Mouse (Mus musculus) cerebellum, postnatal 25 days (tissue): ENCODE measurements around the gene Bend7.

Experiments
- DNase-seq, 2 experiments: peaks; one replicate each; pipeline ENCODE4 v3.0.0; 2021; ENCODE audit warnings: mixed read lengths in 2 of 2

The Bend7 gene

DNA sequence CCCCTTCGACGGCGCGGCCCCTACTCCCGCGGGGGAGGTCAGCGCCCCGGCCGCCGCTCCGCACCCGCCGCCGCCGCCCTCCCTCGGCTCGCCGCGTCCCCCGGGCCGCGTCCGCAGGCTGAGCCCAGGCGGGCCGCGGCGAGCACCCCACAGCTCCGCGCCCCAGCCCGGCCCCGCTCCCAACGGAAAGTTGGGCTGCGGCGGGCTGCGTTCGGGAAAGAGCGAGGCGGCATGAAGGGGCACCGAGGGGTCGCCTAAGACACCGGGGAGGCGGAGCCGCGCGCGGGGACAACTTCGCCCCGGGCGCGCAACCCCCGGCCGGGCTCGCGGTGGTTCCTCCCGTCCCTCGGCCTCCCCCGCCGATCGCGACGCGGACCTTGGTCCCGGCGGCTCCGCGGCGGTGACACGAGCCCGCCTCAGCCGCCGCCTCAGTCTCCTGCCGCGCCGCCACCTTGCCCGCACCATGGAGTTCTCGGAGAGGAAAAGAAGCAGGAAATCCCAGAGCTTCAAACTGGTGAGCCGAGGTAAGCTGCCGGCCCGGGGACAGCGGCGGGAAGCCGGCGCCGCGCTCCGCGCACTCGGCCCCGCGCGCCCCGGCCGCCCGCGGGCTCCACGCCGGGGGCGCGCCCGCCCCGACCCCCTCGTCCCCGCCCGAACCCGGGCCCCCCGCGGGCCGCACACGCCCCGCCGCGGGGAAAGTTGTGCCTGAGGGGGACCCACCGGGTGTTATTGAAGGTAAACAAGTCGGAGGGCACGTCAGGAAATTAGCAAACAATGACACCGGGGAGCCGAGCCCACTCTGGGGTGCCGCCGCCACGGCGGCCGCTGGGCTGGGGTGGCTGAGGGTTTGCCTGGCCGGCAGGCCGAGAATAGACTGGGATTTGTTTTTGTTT, at the start of gene Bend7:
Gene Bend7, plus strand, starts transcription at position 63 of the 893 bp plus-strand sequence.
- peak; percentile 54 to 55 for DNase-seq

DNA sequence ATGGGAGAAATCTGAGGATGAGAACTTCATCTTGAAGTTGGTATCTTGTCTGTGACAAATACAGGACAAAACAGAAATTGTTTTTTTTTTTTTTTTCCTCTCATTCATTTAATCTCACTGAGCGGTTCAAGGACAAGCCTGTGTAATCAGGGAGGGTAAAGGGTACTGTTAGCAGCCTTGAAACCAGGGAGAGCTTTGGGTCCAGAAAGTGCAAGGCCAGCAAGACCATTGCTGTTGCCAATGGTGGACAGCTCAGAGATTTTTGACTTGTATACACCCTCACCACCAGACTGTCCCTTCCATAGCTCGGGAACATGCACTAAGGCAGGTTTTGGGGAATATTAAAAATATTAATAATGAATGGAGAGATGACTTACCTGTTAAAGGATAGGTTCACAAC, 49.0 kb upstream of the Bend7 start:
- no peak for DNase-seq

DNA sequence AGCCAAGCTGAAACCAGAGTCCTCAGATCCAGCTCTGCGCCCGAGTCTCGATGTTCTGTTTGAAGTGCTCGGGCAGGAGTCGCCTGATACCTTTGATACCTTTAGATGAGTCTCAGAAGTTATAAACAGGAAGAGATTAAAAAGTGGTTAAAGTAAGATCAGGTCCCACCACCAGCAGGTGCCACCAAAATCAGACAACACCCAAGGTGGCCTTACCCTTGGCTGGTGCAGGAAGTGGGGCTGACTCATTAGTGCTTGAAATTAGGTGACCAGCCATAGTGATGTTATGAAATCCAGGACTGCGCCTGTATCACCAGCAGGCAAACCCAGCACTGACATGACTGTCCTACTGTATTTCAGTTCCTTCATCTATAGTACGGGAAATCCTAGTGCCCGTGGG, 47.9 kb upstream of the Bend7 start:
- DNase-seq = no peak

DNA sequence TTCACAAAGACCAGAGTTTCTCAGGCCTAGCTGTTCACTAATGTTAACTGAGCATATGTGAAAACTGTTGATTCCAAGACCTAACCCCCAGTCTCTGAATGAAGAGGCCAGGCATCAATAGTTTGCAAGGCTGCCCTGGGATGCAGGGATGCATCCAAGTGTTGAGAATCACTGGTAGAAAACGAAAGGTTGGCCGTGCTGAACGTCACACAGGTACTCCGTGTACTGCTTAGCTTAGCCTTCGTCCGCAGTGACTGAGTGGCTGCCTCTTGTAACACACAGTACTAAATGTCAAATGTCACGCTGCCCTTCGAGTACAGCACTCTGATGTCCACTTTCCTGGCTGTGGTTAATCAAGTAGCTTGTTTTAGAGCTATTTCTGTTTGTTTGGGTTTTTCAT, 46.0 kb upstream of the Bend7 start:
- DNase-seq = no peak

DNA sequence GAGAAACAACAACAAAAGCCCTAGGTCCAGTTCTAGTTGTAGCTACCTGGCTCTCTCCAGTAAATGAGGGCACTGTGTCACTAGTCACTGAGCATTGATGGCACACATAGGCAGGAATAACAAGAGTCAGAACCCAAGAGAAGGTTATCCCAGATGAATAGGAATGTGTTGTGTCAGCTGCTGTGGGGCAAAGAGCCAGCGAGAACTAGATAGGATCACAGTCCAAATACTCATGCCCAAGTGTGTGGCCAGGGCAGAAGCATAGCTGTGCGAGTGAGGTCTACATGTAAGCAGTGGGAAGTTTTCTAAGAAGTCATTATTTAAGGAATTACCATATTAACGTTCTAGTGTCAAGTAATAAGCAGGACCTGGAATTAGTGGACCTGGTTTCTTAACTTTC, 37.7 kb upstream of the Bend7 start:
- no peak for DNase-seq

DNA sequence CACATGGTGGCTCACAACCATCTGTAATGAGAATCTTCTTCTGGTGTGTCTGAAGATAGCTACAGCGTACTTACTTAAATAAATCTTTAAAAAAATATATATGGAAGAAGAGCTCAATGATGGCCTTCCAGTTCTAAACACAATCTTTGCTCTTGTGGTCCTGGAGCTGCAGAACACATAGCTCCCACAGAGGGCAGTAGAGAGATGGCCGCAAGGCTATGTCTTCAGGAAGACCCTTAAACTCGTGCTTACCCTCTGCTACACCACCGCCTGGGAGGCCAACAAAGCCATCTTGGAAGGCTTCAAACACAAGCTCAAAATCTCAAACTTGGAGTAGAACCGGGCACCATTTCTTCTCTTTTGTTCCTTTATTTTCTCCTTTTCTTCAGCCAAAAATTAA, 6.4 kb upstream of the Bend7 start:
- peak in 1 of 2 experiments; percentile 4 for DNase-seq

DNA sequence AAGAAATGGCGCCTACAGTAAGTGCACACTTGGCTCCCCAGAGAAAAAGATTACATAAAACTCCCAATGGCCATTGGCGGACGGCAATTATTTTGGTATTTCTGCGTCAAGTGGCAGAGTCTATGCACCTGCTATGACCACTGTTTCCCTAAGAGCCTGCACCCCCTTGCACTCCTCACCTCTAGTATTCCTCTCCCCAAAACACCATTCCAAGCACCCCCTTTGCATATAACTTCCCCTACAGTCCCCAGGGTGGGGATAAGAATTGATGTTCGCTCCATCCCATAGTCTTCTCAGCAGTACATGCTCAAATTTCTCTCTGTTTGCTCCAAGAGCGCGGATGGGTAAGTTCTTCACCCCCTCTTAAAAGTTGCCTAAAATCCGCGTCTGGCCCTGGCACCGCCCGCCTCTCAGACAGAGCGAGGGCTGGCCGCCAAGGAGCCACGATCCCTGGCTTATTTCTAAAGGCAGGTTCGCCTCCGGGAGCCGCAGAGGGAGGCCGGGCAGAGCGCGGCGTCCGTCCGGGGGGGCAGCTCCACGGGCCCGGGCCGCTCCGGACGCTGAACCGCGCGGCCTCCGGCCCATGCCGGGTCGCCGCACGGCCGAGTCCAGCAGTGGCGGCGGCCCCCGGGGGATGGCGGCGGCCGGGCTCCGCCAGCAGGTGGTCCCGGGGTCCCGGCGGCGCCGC, 406 bp upstream of the Bend7 start:
- peak; percentile 23 to 45 for DNase-seq

DNA sequence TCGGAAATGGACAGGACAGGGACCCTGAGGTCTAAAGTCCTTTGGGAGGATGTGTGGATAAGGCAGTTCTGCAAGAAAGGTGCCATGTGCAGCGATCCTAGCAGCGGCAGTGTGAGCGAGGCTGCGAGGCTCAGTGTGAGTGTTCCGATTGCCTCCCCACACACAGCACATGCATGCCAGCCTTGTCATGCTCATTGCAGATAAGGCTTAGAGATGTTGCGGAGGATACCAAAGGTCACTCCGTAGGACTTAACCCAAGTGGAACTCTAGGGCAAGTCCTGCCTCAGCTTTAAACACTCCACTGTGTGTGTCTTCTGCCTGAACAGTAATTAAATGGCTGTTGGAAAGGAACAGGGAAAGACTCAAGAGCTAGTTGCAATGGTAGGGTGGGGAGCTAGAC, 5.5 kb downstream of the Bend7 start:
- no peak for DNase-seq

DNA sequence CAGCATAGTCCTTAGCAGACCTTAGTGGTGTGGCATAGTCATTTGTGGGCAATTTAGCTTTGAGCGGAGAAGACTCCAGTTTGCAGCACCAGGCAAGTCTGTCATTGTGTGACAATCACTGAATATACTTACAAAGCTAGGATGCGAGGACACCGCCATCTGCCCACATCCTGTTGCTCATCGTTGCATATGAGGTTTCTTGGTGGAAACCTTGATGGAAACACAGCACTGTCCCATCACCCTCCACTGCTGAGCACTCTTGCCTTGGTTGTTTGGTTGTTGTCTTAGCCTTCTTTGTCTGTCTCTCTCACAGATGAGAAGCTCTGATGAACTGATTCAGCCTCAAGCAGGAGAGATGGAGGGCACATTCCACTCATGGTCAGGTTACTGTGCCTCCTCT, 12.5 kb downstream of the Bend7 start:
- DNase-seq = no peak

DNA sequence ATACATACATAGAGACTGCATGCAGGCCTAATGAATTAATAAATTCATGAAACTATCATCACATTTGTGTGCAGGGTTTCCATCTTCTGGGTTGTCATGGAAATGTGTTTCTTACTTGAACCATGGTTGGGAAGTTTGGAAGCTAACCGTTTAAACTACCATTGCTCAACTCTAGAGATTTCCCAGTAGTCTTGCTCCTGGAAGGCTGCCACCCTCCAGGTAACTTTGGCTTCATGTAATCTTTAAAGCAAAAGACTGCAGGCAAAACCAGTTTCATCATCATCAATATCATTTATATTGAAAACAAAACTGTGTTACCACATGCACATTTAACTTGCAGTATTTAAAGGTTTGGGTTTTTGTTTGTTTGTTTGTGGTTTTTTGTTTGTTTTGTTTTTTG, 16.3 kb downstream of the Bend7 start:
- DNase-seq = no peak

DNA sequence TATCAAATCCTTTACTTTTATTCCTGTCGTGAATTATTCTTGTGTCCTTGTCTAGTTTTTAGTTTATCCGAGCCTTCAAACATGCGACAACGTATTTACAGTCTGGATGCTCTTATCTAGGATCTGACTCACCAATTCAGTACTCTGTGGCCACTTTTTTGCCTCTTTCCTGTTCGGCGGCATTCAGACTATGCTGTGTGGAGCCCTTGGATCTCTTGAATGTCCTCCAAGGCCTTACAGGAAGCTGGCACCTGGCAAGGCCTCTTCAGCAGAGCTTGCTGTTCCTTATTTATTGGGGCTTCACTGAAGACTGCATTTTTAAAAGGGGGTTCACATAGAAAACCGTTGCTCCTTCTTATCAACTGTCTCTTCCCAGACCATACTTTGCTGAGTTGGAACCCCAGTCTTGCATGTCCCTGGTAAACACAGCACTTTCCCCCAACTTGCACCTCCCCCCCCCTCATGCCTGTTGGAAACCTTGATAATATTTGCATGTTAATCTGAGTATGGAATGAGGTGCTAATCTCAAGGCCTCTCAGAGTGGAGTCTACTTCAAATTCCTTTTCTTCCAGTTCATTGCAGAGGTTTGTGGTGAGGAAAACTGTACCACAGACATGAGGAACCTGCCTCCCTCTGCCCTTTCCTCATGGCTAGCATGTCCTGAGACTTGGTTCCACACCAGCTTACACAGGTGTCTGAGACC, 18.6 kb downstream of the Bend7 start:
- no peak for DNase-seq

DNA sequence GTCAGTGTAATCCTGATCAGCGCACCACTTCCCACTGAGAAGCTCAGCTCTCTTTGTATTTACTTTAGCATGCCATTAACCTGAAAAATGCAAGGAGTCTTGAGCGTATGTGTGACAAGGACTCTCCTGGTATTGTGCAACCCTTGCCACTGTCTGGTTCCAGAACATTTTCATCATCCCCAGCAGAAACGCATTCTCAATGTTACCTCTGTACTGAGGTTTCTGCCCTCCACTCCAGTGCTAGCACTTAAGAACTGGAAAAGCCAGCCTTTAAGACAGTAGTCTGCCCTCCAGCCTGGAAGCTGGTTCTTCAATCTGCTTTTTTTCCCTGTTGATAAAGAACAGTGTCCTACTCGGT, 19.1 kb downstream of the Bend7 start:
- no peak for DNase-seq

DNA sequence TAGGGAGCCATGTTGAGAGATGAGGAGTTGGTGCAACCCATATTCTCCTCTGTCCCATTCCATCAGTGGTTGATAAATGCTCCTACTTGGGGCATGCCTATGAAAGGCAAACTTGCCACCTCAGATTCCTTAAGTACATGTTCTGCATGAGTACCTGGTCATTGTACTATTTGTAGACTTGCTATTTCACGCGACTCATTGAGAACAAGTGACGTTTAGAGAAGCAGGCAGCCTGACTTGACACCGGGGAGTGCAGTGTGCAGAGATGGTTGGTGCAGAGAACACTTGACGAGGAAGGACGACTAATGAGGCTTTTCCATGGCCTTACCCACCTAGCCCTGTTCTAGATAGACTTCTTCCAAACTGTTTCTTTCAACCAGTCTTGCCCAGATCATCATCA, 34.3 kb downstream of the Bend7 start:
- no peak for DNase-seq

DNA sequence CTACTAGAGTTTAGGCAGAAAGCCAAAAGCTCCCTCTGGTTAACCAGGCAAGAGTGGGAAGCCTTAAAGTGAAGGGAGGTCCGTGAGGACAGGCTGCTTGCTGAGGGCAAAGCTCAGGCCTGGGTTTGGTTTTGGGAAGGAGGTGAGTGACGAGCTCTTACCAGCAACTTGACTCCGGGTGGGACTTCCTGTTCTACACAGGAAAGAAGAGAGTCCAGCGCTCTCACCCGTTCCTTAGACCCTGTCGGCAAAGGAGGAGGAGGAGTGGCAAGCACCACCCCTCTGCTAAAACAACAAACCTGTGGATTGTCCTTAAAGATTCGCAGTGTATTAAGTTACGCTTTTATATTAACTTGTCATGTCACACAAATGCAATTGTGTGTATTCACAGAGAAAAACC, 38.1 kb downstream of the Bend7 start:
- no peak for DNase-seq

DNA sequence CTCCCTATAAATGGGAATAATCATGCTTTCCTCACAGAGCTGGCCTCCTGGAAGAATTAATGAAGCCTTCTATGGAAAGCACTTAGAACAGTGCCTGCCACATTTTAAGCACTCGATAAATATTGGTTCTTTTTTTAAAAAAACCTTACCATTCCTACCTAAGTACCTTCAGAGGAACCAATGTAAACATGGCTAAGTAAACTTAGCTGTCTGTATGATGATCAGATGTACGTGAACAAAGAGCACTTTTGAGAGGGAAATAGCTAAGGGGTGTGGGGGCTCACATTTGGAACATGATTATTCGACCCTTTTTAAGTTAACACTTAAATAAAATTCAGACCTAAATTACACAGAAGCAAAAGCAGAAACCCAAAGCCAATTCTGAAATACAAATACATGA, 39.6 kb downstream of the Bend7 start:
- no peak for DNase-seq

DNA sequence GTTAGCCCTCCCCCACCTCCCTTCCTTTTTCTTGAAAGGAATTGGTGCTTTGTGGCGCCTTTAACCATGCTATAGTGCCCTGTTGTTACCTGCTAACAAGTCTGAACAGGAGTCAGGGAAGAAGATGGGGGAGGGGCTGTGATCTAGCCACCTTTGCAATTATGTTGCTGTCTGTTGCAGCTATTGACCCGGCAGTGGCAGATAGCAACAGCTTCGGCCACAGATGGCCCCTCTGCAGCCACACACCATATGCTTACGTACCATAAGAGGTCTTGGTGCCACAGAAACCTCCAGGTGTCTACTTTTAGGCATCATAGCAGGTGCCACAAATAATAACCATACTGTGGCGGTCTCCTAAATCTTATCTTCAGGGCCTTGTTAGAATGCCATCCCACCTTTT, 43.1 kb downstream of the Bend7 start:
- DNase-seq = no peak

DNA sequence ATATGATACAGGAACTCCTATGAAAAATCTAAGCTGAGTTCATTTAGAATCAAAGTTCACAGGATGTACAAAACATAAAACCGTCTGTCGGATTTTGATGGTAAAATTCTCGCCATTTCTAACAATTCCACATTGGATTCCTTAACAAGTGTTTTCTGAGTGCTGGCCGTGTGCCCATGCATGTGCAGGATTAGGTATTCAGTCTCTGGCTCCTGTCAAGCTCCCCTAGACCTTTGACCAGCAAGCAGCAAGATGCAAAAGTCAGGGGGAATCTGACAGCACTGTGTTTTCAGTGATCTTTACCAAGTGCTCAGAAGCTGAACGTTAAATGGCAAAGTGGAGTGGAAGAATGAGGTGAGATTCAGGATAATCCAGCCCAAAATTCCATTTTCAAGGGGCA, 44.3 kb downstream of the Bend7 start:
- DNase-seq = no peak

DNA sequence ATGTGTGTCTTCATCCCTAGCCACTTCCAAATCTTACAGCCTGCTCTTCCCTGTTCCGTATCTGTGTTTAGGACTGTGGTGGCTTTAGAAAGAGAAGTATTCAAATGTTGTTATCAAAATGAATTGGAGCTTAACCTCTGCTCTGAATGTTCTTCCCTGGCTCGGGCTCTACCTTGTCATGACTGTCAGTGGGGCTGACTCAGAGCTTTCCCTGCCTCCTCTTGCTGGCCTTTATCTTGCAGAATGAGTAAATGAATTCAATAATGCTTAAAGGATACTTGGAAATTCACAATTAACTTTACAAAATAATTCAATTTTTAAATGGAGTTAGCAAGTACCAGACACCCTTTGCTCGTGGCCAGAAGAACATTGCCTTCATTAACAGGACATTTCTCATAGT, 46.4 kb downstream of the Bend7 start:
- DNase-seq = no peak

DNA sequence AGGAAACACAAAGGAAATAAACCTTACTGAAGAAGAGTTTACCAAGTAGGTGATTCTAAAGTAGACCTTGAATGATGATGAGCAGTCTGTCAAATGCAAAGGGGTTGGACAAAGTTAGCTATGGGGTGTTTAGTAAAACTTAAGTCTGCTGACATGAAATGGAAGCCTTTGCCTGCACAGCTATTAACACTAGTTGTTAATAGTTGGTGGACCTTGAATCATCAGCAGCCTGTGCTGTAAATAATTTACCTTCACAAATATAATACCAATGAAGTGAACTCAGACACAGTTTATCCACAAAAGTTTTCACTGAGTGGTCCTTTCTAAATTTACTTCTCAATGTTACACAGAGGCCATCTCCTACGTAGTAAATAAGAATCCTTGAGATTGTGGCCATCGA, 52.7 kb downstream of the Bend7 start:
- DNase-seq = no peak

DNA sequence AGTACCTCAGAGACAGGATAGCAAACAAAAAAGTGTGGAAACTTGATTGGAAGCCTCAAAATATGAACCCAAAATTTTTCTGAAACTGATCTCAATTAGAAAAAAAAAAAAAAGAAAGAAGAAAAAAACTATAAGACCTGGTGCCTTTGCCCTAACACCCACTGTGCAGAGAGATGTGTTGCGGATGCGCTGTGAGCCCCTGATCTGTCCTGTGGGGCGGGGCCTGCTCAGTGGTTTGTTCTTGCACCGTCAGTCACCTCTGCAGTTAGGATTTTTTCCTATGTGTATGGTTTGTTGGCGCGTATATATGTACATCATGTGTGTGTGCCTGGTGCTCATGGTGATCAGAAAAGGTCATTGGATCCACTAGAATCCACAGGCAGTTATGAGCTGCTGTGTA, 56.3 kb downstream of the Bend7 start:
- DNase-seq = no peak

DNA sequence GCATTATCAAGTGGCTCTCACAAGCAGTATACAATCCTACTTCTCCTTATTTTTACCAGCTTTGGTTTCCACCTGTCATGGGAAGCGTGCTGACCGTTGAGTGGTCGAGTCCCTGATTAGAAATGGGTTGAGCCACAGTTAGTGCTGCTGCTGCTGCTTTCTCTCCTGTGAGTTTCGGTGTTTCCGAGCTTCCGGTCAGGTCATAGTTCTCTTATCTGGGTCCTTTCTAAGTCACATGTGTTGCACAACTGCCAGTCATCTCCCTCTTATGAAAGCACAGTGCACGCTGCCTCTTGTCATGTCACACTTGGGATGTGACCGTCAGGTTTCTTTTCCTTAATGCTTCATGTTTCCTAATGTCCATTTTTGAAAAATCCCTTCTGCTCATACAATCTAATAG, 59.7 kb downstream of the Bend7 start:
- DNase-seq = no peak

DNA sequence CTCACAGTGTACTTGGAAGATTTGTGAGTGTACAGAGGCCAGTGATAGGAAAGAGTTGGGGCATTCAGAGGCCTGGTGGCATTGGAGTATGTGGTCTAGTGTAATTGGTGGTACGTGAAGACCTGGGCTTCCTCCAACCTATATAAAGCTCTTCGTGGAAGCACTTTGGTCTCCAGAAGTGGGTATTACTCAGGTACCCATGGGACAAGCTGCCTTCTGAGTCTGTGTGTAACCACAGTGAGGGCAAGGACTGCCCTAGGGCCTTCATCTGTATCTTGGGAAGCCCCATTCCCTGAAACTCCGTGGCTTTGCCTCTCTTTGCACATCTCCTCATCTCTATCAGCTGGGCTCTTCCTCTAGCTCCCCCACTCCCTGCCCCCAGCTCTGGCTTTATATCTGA, 64.0 kb downstream of the Bend7 start:
- no peak for DNase-seq

DNA sequence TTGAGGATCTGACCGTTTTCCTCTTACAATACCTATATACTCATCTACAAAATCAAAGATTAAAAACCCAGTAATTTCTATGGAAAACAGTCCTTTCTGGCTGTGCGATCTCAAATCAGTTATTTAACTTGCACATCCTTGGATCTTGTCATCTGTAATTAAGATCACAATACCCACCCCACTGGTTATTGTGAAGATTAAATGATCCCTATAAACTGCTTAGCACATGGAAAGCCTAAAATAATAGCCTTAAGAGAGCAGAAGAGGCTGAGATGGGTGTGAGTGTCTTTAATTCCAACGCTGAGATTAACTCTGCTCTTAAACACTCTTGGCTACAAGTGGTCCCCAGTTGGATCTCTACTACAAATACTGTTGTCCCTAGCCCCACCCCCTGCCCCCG, 64.8 kb downstream of the Bend7 start:
- DNase-seq = no peak
